Mouse (Mus musculus) urinary bladder, postnatal 0 days (tissue): Measurements from ENCODE around the gene Gm13277. TPM values are rescaled to one million over a fixed set of nuclear protein-coding genes. Genes with fewer than 3 reads are reported as not detected.

Experiments used
- polyA plus RNA-seq: library from polyadenylated mRNA; unstranded; fragments of >200 nt; fragmentation: Nextera tagmentation; extraction: Ambion mirVana; gene quantifications from 2 replicates; pipeline ENCODE4 v1.2.1, GENCODE M21; 2015

Gm13277 gene
- polyA plus RNA-seq, result not detected in 2 replicates

DNA sequence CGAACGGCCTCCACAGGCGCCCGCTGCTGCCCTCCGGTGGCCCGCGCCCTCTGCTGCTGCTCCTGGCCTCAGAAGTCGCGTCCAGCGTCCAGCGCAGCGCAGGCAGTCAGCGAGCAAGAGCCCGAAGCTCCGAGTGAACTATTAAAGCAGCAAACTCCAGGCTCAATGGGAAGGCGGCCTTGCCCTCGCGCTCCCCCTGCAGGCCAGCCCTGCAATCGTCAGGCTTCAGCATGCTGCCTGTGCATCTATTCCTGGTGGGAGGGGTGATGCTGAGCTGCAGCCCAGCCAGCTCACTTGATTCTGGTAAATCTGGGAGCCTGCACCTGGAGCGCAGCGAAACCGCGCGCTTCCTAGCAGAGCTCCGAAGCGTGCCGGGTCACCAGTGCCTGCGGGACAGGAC is at the start of gene Gm13277:
Gene Gm13277 (plus strand): TSS at position 231 of the 400 bp plus-strand sequence.

DNA sequence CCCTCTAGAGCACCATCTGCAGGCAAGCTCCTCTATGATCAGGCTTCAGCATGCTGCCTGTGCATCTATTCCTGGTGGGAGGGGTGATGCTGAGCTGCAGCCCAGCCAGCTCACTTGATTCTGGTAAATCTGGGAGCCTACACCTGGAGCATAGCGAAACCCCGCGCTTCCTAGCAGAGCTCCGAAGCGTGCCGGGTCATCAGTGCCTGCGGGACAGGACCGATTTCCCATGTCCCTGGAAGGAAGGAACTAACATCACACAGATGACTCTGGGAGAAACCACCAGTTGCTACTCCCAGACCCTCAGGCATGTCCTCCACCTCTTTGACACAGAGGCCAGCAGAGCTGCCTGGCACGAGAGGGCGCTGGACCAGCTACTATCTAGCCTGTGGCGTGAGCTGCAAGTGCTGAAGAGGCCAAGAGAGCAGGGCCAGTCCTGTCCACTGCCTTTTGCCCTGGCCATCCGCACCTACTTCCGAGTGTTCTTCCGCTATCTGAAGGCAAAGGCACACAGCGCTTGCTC is 33.6 kb upstream of the Gm13277 start, which contains the start of gene Gm13271:
Gene Gm13271 (plus strand): TSS at position 51 of the 523 bp plus-strand sequence.

DNA sequence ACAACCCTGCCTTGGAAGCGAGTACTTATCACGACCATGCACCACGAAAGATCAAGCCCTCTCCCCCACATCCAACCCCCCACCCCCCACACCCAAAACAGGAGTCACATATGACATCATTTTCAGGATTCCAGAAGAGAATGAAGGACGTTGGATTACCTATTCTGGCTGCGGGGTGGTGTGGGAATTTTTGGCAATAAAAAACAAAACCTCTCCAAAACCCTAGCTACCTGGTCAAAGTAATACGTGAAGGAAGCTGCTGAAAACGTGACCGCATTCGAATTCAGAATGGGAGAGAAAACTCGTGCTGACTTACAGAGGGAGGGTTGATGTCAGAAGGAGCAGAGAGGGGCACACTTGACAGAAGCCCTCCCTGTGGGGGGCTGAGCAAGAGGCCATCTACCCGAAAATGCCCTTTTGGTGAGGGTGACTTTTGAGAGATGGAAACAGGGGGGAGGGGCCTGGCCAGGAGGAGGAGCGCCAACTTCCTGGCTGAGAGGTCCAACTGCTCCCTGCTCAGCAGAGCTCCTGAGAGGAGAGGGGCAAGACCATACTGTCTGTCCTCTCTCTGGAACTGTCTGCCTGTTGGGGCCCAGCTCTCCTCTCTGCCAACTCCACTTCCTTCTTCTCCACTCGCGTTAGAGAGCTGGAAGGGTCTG is 28.7 kb upstream of the Gm13277 start, which contains the start of gene Gm13283:
Gene Gm13283 (plus strand): TSS at position 510 of the 659 bp plus-strand sequence.

DNA sequence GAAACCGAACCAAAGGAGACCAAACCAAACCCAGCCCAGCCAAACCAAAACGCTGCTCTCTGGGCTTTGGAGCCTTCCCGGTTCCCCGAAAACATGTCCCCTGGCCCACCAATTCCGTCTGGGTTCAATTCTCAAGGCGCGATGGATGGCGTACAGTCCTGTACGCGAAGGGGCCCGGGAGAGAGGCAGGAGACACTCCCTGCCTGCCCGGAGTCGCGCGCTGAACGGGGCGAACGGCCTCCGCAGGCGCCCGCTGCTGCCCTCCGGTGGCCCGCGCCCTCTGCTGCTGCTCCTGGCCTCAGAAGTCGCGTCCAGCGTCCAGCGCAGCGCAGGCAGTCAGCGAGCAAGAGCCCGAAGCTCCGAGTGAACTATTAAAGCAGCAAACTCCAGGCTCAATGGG is 14.9 kb upstream of the Gm13277 start, which contains the start of gene Gm13290:
Gene Gm13290 (plus strand): TSS at position 301 of the 400 bp plus-strand sequence.

DNA sequence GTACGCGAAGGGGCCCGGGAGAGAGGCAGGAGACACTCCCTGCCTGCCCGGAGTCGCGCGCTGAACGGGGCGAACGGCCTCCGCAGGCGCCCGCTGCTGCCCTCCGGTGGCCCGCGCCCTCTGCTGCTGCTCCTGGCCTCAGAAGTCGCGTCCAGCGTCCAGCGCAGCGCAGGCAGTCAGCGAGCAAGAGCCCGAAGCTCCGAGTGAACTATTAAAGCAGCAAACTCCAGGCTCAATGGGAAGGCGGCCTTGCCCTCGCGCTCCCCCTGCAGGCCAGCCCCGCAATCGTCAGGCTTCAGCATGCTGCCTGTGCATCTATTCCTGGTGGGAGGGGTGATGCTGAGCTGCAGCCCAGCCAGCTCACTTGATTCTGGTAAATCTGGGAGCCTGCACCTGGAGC is 11.8 kb upstream of the Gm13277 start, which contains the start of gene Gm13289:
Gene Gm13289 (plus strand): TSS at position 301 of the 400 bp plus-strand sequence.

DNA sequence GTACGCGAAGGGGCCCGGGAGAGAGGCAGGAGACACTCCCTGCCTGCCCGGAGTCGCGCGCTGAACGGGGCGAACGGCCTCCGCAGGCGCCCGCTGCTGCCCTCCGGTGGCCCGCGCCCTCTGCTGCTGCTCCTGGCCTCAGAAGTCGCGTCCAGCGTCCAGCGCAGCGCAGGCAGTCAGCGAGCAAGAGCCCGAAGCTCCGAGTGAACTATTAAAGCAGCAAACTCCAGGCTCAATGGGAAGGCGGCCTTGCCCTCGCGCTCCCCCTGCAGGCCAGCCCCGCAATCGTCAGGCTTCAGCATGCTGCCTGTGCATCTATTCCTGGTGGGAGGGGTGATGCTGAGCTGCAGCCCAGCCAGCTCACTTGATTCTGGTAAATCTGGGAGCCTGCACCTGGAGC is 8.9 kb upstream of the Gm13277 start, which contains the start of gene Gm13272:
Gene Gm13272 (plus strand): TSS at position 301 of the 400 bp plus-strand sequence.

DNA sequence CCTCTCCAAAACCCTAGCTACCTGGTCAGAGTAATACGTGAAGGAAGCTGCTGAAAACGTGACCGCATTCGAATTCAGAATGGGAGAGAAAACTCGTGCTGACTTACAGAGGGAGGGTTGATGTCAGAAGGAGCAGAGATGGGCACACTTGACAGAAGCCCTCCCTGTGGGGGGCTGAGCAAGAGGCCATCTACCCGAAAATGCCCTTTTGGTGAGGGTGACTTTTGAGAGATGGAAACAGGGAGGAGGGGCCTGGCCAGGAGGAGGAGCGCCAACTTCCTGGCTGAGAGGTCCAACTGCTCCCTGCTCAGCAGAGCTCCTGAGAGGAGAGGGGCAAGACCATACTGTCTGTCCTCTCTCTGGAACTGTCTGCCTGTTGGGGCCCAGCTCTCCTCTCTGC is 6.6 kb upstream of the Gm13277 start, which contains the start of gene Ifnz:
Gene Ifnz (plus strand): TSS at position 301 of the 400 bp plus-strand sequence.

DNA sequence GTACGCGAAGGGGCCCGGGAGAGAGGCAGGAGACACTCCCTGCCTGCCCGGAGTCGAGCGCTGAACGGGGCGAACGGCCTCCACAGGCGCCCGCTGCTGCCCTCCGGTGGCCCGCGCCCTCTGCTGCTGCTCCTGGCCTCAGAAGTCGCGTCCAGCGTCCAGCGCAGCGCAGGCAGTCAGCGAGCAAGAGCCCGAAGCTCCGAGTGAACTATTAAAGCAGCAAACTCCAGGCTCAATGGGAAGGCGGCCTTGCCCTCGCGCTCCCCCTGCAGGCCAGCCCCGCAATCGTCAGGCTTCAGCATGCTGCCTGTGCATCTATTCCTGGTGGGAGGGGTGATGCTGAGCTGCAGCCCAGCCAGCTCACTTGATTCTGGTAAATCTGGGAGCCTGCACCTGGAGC is 3.0 kb upstream of the Gm13277 start, which contains the start of gene Gm13276:
Gene Gm13276 (plus strand): TSS at position 301 of the 400 bp plus-strand sequence.

DNA sequence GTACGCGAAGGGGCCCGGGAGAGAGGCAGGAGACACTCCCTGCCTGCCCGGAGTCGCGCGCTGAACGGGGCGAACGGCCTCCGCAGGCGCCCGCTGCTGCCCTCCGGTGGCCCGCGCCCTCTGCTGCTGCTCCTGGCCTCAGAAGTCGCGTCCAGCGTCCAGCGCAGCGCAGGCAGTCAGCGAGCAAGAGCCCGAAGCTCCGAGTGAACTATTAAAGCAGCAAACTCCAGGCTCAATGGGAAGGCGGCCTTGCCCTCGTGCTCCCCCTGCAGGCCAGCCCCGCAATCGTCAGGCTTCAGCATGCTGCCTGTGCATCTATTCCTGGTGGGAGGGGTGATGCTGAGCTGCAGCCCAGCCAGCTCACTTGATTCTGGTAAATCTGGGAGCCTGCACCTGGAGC is 2.8 kb downstream of the Gm13277 start, which contains the start of gene Gm13278:
Gene Gm13278 (plus strand): TSS at position 301 of the 400 bp plus-strand sequence.

DNA sequence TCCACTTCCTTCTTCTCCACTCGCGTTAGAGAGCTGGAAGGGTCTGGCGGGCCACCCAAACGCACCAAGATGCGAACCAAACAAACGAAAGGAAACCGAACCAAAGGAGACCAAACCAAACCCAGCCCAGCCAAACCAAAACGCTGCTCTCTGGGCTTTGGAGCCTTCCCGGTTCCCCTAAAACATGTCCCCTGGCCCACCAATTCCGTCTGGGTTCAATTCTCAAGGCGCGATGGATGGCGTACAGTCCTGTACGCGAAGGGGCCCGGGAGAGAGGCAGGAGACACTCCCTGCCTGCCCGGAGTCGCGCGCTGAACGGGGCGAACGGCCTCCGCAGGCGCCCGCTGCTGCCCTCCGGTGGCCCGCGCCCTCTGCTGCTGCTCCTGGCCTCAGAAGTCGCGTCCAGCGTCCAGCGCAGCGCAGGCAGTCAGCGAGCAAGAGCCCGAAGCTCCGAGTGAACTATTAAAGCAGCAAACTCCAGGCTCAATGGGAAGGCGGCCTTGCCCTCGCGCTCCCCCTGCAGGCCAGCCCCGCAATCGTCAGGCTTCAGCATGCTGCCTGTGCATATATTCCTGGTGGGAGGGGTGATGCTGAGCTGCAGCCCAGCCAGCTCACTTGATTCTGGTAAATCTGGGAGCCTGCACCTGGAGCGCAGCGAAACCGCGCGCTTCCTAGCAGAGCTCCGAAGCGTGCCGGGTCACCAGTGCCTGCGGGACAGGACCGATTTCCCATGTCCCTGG is 5.7 kb downstream of the Gm13277 start, which contains the start of gene Gm13275:
Gene Gm13275 (plus strand): TSS at position 552 of the 740 bp plus-strand sequence.

DNA sequence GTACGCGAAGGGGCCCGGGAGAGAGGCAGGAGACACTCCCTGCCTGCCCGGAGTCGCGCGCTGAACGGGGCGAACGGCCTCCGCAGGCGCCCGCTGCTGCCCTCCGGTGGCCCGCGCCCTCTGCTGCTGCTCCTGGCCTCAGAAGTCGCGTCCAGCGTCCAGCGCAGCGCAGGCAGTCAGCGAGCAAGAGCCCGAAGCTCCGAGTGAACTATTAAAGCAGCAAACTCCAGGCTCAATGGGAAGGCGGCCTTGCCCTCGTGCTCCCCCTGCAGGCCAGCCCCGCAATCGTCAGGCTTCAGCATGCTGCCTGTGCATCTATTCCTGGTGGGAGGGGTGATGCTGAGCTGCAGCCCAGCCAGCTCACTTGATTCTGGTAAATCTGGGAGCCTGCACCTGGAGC is 8.7 kb downstream of the Gm13277 start, which contains the start of gene Gm13279:
Gene Gm13279 (plus strand): TSS at position 301 of the 400 bp plus-strand sequence.

DNA sequence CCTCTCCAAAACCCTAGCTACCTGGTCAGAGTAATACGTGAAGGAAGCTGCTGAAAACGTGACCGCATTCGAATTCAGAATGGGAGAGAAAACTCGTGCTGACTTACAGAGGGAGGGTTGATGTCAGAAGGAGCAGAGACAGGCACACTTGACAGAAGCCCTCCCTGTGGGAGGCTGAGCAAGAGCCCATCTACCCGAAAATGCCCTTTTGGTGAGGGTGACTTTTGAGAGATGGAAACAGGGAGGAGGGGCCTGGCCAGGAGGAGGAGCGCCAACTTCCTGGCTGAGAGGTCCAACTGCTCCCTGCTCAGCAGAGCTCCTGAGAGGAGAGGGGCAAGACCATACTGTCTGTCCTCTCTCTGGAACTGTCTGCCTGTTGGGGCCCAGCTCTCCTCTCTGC is 10.9 kb downstream of the Gm13277 start, which contains the start of gene Gm13285:
Gene Gm13285 (plus strand): TSS at position 301 of the 400 bp plus-strand sequence.

DNA sequence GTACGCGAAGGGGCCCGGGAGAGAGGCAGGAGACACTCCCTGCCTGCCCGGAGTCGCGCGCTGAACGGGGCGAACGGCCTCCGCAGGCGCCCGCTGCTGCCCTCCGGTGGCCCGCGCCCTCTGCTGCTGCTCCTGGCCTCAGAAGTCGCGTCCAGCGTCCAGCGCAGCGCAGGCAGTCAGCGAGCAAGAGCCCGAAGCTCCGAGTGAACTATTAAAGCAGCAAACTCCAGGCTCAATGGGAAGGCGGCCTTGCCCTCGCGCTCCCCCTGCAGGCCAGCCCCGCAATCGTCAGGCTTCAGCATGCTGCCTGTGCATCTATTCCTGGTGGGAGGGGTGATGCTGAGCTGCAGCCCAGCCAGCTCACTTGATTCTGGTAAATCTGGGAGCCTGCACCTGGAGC is 14.5 kb downstream of the Gm13277 start, which contains the start of gene Gm13287:
Gene Gm13287 (plus strand): TSS at position 301 of the 400 bp plus-strand sequence.

DNA sequence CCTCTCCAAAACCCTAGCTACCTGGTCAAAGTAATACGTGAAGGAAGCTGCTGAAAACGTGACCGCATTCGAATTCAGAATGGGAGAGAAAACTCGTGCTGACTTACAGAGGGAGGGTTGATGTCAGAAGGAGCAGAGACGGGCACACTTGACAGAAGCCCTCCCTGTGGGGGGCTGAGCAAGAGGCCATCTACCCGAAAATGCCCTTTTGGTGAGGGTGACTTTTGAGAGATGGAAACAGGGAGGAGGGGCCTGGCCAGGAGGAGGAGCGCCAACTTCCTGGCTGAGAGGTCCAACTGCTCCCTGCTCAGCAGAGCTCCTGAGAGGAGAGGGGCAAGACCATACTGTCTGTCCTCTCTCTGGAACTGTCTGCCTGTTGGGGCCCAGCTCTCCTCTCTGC is 16.8 kb downstream of the Gm13277 start, which contains the start of gene Gm13288:
Gene Gm13288 (plus strand): TSS at position 301 of the 400 bp plus-strand sequence.

DNA sequence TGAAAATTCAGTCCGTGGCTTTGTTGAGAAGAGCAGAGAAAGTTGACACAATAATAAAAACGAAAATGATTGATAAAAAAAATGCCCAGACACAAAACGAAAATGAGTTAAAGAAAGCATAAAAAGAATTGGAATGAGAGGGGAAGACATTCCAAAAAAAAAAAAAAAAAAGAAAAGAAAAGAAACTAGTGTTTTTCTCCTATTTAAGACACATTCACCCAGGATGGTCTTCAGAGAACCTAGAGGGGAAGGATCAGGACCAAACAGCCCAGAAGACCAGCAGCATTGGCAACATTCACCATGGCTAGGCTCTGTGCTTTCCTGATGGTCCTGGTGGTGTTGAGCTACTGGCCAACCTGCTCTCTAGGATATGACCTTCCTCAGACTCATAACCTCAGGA is 27.5 kb downstream of the Gm13277 start, which contains the start of gene Ifna7:
Gene Ifna7 (plus strand): TSS at position 301 of the 400 bp plus-strand sequence.

DNA sequence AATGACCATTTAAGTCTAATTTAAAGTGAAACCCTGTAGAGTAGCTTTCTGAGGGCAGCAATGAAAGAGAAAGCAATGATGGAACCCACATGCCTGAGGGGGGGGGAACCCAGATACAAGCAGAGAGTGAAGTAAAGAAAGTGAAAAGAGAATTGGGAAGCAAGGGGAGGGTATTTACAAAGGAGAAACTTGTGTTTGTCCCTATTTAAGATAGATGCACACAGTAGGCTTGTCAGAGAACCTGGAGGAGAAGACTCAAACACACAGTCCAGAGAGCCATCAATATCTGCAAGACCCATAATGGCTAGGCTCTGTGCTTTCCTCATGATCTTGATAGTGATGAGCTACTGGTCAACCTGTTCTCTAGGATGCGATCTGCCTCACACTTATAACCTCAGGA is 31.2 kb downstream of the Gm13277 start, which contains the start of gene Ifna11:
Gene Ifna11 (plus strand): TSS at position 301 of the 400 bp plus-strand sequence.

DNA sequence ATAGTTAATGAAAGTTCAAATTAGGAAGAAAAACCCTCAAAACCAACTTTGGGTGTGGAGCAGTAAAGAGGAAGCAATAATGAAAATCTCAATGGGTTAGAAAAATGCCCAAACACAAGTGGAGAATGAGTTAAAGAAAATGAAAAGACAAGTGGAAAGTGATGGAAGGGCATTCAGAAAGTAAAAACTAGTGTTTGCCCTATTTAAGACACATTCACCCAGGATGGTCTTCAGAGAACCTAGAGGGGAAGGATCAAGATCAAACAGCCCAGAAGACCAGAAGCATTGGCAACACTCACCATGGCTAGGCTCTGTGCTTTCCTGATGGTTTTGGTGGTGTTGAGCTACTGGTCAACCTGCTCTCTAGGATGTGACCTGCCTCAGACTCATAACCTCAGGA is 38.7 kb downstream of the Gm13277 start, which contains the start of gene Ifna6:
Gene Ifna6 (plus strand): TSS at position 301 of the 400 bp plus-strand sequence.

DNA sequence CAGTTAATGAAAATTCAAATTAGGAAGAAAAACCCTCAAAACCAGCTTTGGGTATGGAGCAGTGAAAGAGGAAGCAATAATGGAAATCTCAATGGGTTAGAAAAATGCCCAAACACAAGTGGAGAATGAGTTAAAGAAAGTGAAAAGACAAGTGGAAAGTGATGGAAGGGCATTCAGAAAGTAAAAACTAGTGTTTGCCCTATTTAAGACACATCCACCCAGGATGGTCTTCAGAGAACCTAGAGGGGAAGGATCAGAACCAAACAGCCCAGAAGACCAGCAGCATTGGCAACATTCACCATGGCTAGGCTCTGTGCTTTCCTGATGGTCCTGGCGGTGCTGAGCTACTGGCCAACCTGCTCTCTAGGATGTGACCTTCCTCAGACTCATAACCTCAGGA is 46.8 kb downstream of the Gm13277 start, which contains the start of gene Ifna5:
Gene Ifna5 (plus strand): TSS at position 301 of the 400 bp plus-strand sequence.

